9 mouse cellular contexts compared by ENCODE assay signal in the genomic region with DNA sequence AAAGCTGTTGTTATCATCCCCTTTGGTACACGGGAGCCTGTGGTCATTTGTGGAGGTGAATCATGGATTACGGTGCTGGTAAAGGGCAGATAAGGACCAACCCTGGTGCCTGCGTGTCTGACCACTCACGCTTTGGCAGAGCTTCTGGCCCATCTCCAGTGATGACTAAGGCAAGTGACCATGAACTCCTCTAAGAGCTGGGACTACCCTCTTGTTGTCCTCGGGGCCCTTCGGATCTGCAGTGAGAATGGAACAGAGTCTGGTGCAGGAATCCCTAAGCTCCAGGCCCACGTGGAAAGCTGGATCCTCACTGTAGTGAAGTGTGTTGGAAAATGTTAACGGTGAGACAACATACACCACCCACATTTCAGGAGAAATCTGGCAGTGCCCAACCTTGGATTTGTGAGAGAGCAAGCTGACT. TPM values are rescaled to one million over a fixed set of nuclear protein-coding genes. Genes with fewer than 3 reads are reported as not detected.
DNase-seq lines count a peak whose midpoint lies in the region; ATAC-seq and TF ChIP-seq lines count a peak whose summit lies in the region.
"Had no signal": no experiment of that assay in that cellular context is flagged by ENCODE, and none has a peak within 500 bp of the region (broad histone marks: within the 10 kb centered on the region; RNA-seq: fewer than 3 reads in every experiment).

No protein-coding gene starts in this region.

- TF ChIP-seq POLR2A in bone marrow macrophage, adult 2 months (IDR thresholded peaks at IDR 0.05; ENCODE audit: borderline replicate concordance, low read depth, low read length): no peak

- peak; percentile 17 for DNase-seq in layer of hippocampus, adult 11-12 months (ENCODE audit: low spot score)
- no peak for DNase-seq in layer of hippocampus, postnatal 10 days (ENCODE audit: low spot score in 2 of 2)
- peak; percentile 54 for DNase-seq in lung, postnatal 36 days
- DNase-seq in hindbrain, postnatal 0 days (ENCODE audit: low spot score): no peak
- no peak for DNase-seq in forebrain, postnatal 0 days
- DNase-seq in thymus, postnatal 10 days (ENCODE audit: low spot score in 2 of 2): no peak

- peaks cover 11% of the 10 kb centered on the region for H3K4me1 ChIP-seq in bone marrow macrophage, adult 2 months (ENCODE audit: control insufficient read depth, insufficient read depth, low read length)
- peaks cover 8% of the 10 kb centered on the region for H3K4me1 ChIP-seq in heart, embryonic 16.5 days (ENCODE audit: control insufficient read depth, insufficient read depth, low read length)
- no peaks in the 10 kb centered on the region for H3K4me1 ChIP-seq in hindbrain, postnatal 0 days (ENCODE audit: insufficient read depth, low read length)
- H3K4me1 ChIP-seq in forebrain, postnatal 0 days (ENCODE audit: insufficient read depth): no peaks in the 10 kb centered on the region
- H3K4me1 ChIP-seq: limb, embryonic 12.5 days had no signal

- H3K36me3 ChIP-seq in heart, embryonic 16.5 days (ENCODE audit: control insufficient read depth, insufficient read depth): no peaks in the 10 kb centered on the region
- no peaks in the 10 kb centered on the region for H3K36me3 ChIP-seq in hindbrain, postnatal 0 days (ENCODE audit: insufficient read depth, low read length)
- H3K36me3 ChIP-seq in forebrain, postnatal 0 days (ENCODE audit: insufficient read depth): no peaks in the 10 kb centered on the region
- H3K36me3 ChIP-seq: limb, embryonic 12.5 days had no signal

- no peak overlapping the region for H3K27ac ChIP-seq in bone marrow macrophage, adult 2 months (ENCODE audit: insufficient read depth, low read depth, low read length)
- H3K27ac ChIP-seq in heart, embryonic 16.5 days (ENCODE audit: low read length): no peak overlapping the region
- no peak overlapping the region for H3K27ac ChIP-seq in hindbrain, postnatal 0 days
- no peak overlapping the region for H3K27ac ChIP-seq in forebrain, postnatal 0 days (ENCODE audit: low read depth, low read length)
- H3K27ac ChIP-seq: limb, embryonic 12.5 days had no signal

- H3K4me2 ChIP-seq in heart, embryonic 16.5 days (ENCODE audit: low read depth, low read length): peak overlapping the region; percentile 40
- no peak overlapping the region for H3K4me2 ChIP-seq in hindbrain, postnatal 0 days (ENCODE audit: low read depth, low read length)
- H3K4me2 ChIP-seq in forebrain, postnatal 0 days (ENCODE audit: low read depth): no peak overlapping the region
- H3K4me2 ChIP-seq: limb, embryonic 12.5 days had no signal

- H3K9ac ChIP-seq in heart, embryonic 16.5 days (ENCODE audit: low read length): no peak overlapping the region
- H3K9ac ChIP-seq in hindbrain, postnatal 0 days (replicated peaks; ENCODE audit: low read length): no peak overlapping the region
- no peak overlapping the region for H3K9ac ChIP-seq in forebrain, postnatal 0 days
- H3K9ac ChIP-seq: limb, embryonic 12.5 days had no signal

- H3K9me3 ChIP-seq in heart, embryonic 16.5 days (replicated peaks; ENCODE audit: control insufficient read depth, low read length): no peaks in the 10 kb centered on the region
- H3K9me3 ChIP-seq in hindbrain, postnatal 0 days (ENCODE audit: low read length): no peaks in the 10 kb centered on the region
- no peaks in the 10 kb centered on the region for H3K9me3 ChIP-seq in forebrain, postnatal 0 days (ENCODE audit: low read length)
- H3K9me3 ChIP-seq: limb, embryonic 12.5 days had no signal

- WGBS in heart, embryonic 16.5 days: 54% methylated on average over 8 of the region's 8 CpGs
- WGBS in hindbrain, postnatal 0 days: 88% methylated on average over 8 of the region's 8 CpGs
- 90% methylated on average over 8 of the region's 8 CpGs for WGBS in forebrain, postnatal 0 days

- TF ChIP-seq CTCF in bone marrow macrophage, adult 2 months (IDR thresholded peaks at IDR 0.05; ENCODE audit: low read depth, low read length): no peak
- no peak for TF ChIP-seq CTCF in hindbrain, postnatal 0 days (IDR thresholded peaks at IDR 0.05; ENCODE audit: low read depth)
- TF ChIP-seq CTCF in forebrain, postnatal 0 days (IDR thresholded peaks at IDR 0.05; ENCODE audit: low read depth): no peak

- 0 out of 2 replicates have a peak overlapping the region, but pooled peaks have one; percentile 27 for H3K4me3 ChIP-seq in bone marrow macrophage, adult 2 months (ENCODE audit: insufficient read depth, low read length)
- H3K4me3 ChIP-seq in heart, embryonic 16.5 days (ENCODE audit: low read length): no peak overlapping the region
- no peak overlapping the region for H3K4me3 ChIP-seq in hindbrain, postnatal 0 days (ENCODE audit: low read length)
- H3K4me3 ChIP-seq in forebrain, postnatal 0 days (ENCODE audit: low read depth, low read length): no peak overlapping the region
- H3K4me3 ChIP-seq: limb, embryonic 12.5 days had no signal

- no peaks in the 10 kb centered on the region for H3K27me3 ChIP-seq in heart, embryonic 16.5 days (ENCODE audit: control insufficient read depth, insufficient read depth, low read length)
- H3K27me3 ChIP-seq in hindbrain, postnatal 0 days (ENCODE audit: insufficient read depth, low read length): no peaks in the 10 kb centered on the region
- no peaks in the 10 kb centered on the region for H3K27me3 ChIP-seq in forebrain, postnatal 0 days (ENCODE audit: insufficient read depth, low read length)
- H3K27me3 ChIP-seq: limb, embryonic 12.5 days had no signal

- ATAC-seq in heart, embryonic 16.5 days (replicated peaks; ENCODE audit: extremely low read depth, insufficient read depth, low FRiP score): no peak
- ATAC-seq in hindbrain, postnatal 0 days: no peak
- ATAC-seq in forebrain, postnatal 0 days: no peak

RNA-seq across cellular contexts. Expression of gene Nrn1, which starts 38.6 kb away (rescaled TPM):
- total RNA-seq in layer of hippocampus, postnatal 10 days (2021): 100 to 1,000 TPM; 134 to 144 TPM
- polyA plus RNA-seq in bone marrow macrophage, adult 2 months (2012; ENCODE audit: insufficient read depth, insufficient read length, missing spikeins): not detected in 2 replicates
- polyA plus RNA-seq in heart, embryonic 16.5 days (2015; fragmentation: Nextera tagmentation; extraction: Ambion mirVana): 2.6 and 2.8 TPM in 2 replicates
- 112 and 125 TPM in 2 replicates for total RNA-seq in hindbrain, postnatal 0 days (2014; rRNA removed)
- polyA plus RNA-seq in hindbrain, postnatal 0 days (2015; fragmentation: Nextera tagmentation; extraction: Ambion mirVana): 73.8 and 76.0 TPM in 2 replicates
- total RNA-seq in forebrain, postnatal 0 days (2014; rRNA removed): 50.5 and 57.7 TPM in 2 replicates
- polyA plus RNA-seq in forebrain, postnatal 0 days (2015; fragmentation: Nextera tagmentation; extraction: Ambion mirVana): 24.9 and 35.1 TPM in 2 replicates

Comparison
In these comparisons a context has a peak if more than half of its experiments do, and no peak if none do; other contexts are left out.
1. DNase-seq: peak in layer of hippocampus, adult 11-12 months (single experiment) and lung, postnatal 36 days (single experiment); none in layer of hippocampus, postnatal 10 days (0 of 2), hindbrain, postnatal 0 days (single experiment), forebrain, postnatal 0 days (single experiment) and thymus, postnatal 10 days (0 of 2).